Mouse (Mus musculus) inflammation-experienced regulatory T-cells, adult 16 weeks (primary cell): ENCODE data around the gene Krt26. TPM values are rescaled to one million over a fixed set of nuclear protein-coding genes. Genes with fewer than 3 reads are reported as not detected.

Experiments used
- polyA plus RNA-seq: library from polyadenylated mRNA; unstranded; fragments of 100-300 nt; shearing (Covaris generic); gene quantifications from one replicate; pipeline ENCODE4 v1.2.1, GENCODE M21; 2017

Gene Krt26
- not detected for polyA plus RNA-seq

GRCm38 (mm10) chr11:99337866-99338265 lies at the start of gene Krt26:
Gene Krt26, minus strand, starts transcription at chr11:99337966.

GRCm38 (mm10) chr11:99374803-99375202 lies 37.0 kb upstream of the Krt26 start, which contains the start of gene Krt28:
Gene Krt28, minus strand, starts transcription at chr11:99374903.

GRCm38 (mm10) chr11:99351004-99351403 lies 13.2 kb upstream of the Krt26 start, which contains the start of gene Krt27:
Gene Krt27, minus strand, starts transcription at chr11:99351104.

GRCm38 (mm10) chr11:99322851-99323250 lies 14.9 kb downstream of the Krt26 start, which contains the start of gene Krt25:
Gene Krt25, minus strand, starts transcription at chr11:99322951.

GRCm38 (mm10) chr11:99284833-99285312 lies 52.9 kb downstream of the Krt26 start, which contains the start of gene Krt24:
Gene Krt24, minus strand, starts transcription at chr11:99285262.

Other genes starting within 250 kb of the Krt26 start
- not detected for gene Tns4, start 248.7 kb downstream of the Krt26 start, polyA plus RNA-seq
- 398 TPM for gene Ccr7, start 182.9 kb downstream of the Krt26 start, polyA plus RNA-seq
- gene Smarce1, start 106.9 kb downstream of the Krt26 start, polyA plus RNA-seq = 225 TPM
- 2.2 TPM for gene Krt222, start 93.9 kb downstream of the Krt26 start, polyA plus RNA-seq
- not detected for gene Krt24, start 52.7 kb downstream of the Krt26 start, polyA plus RNA-seq
- not detected for gene Krt25, start 15.0 kb downstream of the Krt26 start, polyA plus RNA-seq
- gene Krt27, start 13.1 kb upstream of the Krt26 start, polyA plus RNA-seq = not detected
- not detected for gene Krt28, start 36.9 kb upstream of the Krt26 start, polyA plus RNA-seq
- 21.7 TPM for gene Krt10, start 51.4 kb upstream of the Krt26 start, polyA plus RNA-seq
- not detected for gene Krt12, start 84.3 kb upstream of the Krt26 start, polyA plus RNA-seq
- gene Krt20, start 100.2 kb upstream of the Krt26 start, polyA plus RNA-seq = not detected
- not detected for gene Krt23, start 155.2 kb upstream of the Krt26 start, polyA plus RNA-seq
- not detected for gene Krt39, start 183.4 kb upstream of the Krt26 start, polyA plus RNA-seq
- not detected for gene Krt40, start 205.2 kb upstream of the Krt26 start, polyA plus RNA-seq
- gene Krtap3-3, start 212.9 kb upstream of the Krt26 start, polyA plus RNA-seq = not detected
- not detected for gene Krtap3-2, start 218.9 kb upstream of the Krt26 start, polyA plus RNA-seq
- gene Gm11939, start 221.5 kb upstream of the Krt26 start, polyA plus RNA-seq = not detected
- gene Krtap3-1, start 228.7 kb upstream of the Krt26 start, polyA plus RNA-seq = not detected
- gene Krtap1-5, start 243.1 kb upstream of the Krt26 start, polyA plus RNA-seq = not detected
- gene Krtap1-4, start 245.7 kb upstream of the Krt26 start, polyA plus RNA-seq = not detected